ENCODE assay signal across 7 mouse cellular contexts in genomic region chr7:105554212-105554942, GRCm38 (mm10). TPM values are rescaled to one million over a fixed set of nuclear protein-coding genes. Genes with fewer than 3 reads are reported as not detected.
A peak's percentile ranks its signal among the peaks of the same experiment; 100 is the strongest.
DNase-seq lines count a peak whose midpoint lies in the region; ATAC-seq lines count a peak whose summit lies in the region.

Smpd1 (plus strand) TSS chr7:105554360.

- H3K27ac ChIP-seq in embryonic facial prominence, embryonic 10.5 days (replicated peaks) = peak within 1 kb of the TSS; percentile 84
- no peak within 1 kb of the TSS for H3K27ac ChIP-seq in limb, embryonic 11.5 days (replicated peaks; ENCODE audit: low read depth, low read length)
- H3K27ac ChIP-seq in midbrain, embryonic 14.5 days (replicated peaks; ENCODE audit: low read depth, low read length) = peak within 1 kb of the TSS; percentile 79

- peak within 1 kb of the TSS; percentile 73 for H3K4me2 ChIP-seq in limb, embryonic 11.5 days (ENCODE audit: low read depth, severe bottlenecking)
- H3K4me2 ChIP-seq in midbrain, embryonic 14.5 days (ENCODE audit: low read length) = peak within 1 kb of the TSS; percentile 65

- H3K27me3 ChIP-seq in embryonic facial prominence, embryonic 10.5 days (replicated peaks; ENCODE audit: low read depth, poor library complexity, severe bottlenecking) = no peaks in the 10 kb centered on the region
- no peaks in the 10 kb centered on the region for H3K27me3 ChIP-seq in limb, embryonic 11.5 days (ENCODE audit: control insufficient read depth, insufficient read depth, low read length)
- H3K27me3 ChIP-seq in midbrain, embryonic 14.5 days (ENCODE audit: control insufficient read depth, insufficient read depth, low read length) = no peaks in the 10 kb centered on the region

- H3K9me3 ChIP-seq in embryonic facial prominence, embryonic 10.5 days = no peaks in the 10 kb centered on the region
- no peaks in the 10 kb centered on the region for H3K9me3 ChIP-seq in limb, embryonic 11.5 days (ENCODE audit: control insufficient read depth, low read length)
- no peaks in the 10 kb centered on the region for H3K9me3 ChIP-seq in midbrain, embryonic 14.5 days (ENCODE audit: control insufficient read depth, low read length)

- peaks cover 35% of the 10 kb centered on the region for H3K36me3 ChIP-seq in embryonic facial prominence, embryonic 10.5 days (replicated peaks)
- peaks cover 9% of the 10 kb centered on the region for H3K36me3 ChIP-seq in limb, embryonic 11.5 days (ENCODE audit: control insufficient read depth, insufficient read depth, low read length)
- peaks cover 26% of the 10 kb centered on the region for H3K36me3 ChIP-seq in midbrain, embryonic 14.5 days (ENCODE audit: control insufficient read depth, insufficient read depth, low read length)

- 6% methylated on average over 26 of the region's 26 CpGs for WGBS in embryonic facial prominence, embryonic 10.5 days
- WGBS in limb, embryonic 11.5 days = 5% methylated on average over 26 of the region's 26 CpGs
- 3% methylated on average over 26 of the region's 26 CpGs for WGBS in midbrain, embryonic 14.5 days

- peak; percentile 95 for ATAC-seq in granulocyte monocyte progenitor cell, adult 5-6 weeks (replicated peaks; ENCODE audit: poor library complexity, severe bottlenecking)
- peak; percentile 89 for ATAC-seq in limb, embryonic 11.5 days (ENCODE audit: insufficient number of reproducible peaks, low FRiP score, low TSS enrichment, low read depth)
- peak; percentile 93 for ATAC-seq in midbrain, embryonic 14.5 days (ENCODE audit: low FRiP score, low TSS enrichment)

- DNase-seq in adrenal gland, postnatal 10 days = peak; percentile 92
- peak; percentile 91 for DNase-seq in embryonic facial prominence, embryonic 10.5 days (ENCODE audit: low spot score)
- DNase-seq in kidney, adult 18-20 months = peak; percentile 91
- peak; percentile 85 for DNase-seq in limb, embryonic 11.5 days (ENCODE audit: low spot score)
- peak; percentile 95 for DNase-seq in midbrain, embryonic 14.5 days
- DNase-seq in spleen, adult 18-20 months = peak; percentile 82 to 84

- H3K4me1 ChIP-seq in embryonic facial prominence, embryonic 10.5 days = peaks cover 26% of the 10 kb centered on the region
- 0 out of 2 replicates have a peak, but pooled peaks cover 3% of the 10 kb centered on the region for H3K4me1 ChIP-seq in limb, embryonic 11.5 days (ENCODE audit: control insufficient read depth, insufficient read depth, low read length)
- peaks cover 22% of the 10 kb centered on the region for H3K4me1 ChIP-seq in midbrain, embryonic 14.5 days (ENCODE audit: control insufficient read depth, insufficient read depth, low read length)

- H3K4me3 ChIP-seq in embryonic facial prominence, embryonic 10.5 days = peak within 1 kb of the TSS; percentile 68
- peak within 1 kb of the TSS; percentile 48 for H3K4me3 ChIP-seq in limb, embryonic 11.5 days (ENCODE audit: low read depth, low read length)
- H3K4me3 ChIP-seq in midbrain, embryonic 14.5 days (replicated peaks; ENCODE audit: low read depth, low read length) = peak within 1 kb of the TSS; percentile 75

- H3K9ac ChIP-seq in limb, embryonic 11.5 days (ENCODE audit: low read length) = peak within 1 kb of the TSS; percentile 42
- H3K9ac ChIP-seq in midbrain, embryonic 14.5 days (replicated peaks; ENCODE audit: low read length) = peak within 1 kb of the TSS; percentile 87

RNA-seq across cellular contexts. Expression of gene Smpd1, which starts in this region (rescaled TPM):
- total RNA-seq in adrenal gland, postnatal 10 days (2021) = 10 to 100 TPM; 59.2 to 68.1 TPM
- polyA plus RNA-seq in embryonic facial prominence, embryonic 10.5 days (2016; fragmentation: Nextera tagmentation; extraction: Ambion mirVana) = 30.3 and 33.1 TPM in 2 replicates
- 11.5 and 13.8 TPM in 2 replicates for total RNA-seq in granulocyte monocyte progenitor cell, adult 5-6 weeks (2014; fragmentation: Nextera tagmentation)
- total RNA-seq in granulocyte monocyte progenitor cell, adult 5-6 weeks (2017) = 11.3 and 22.4 TPM in 2 replicates
- polyA plus RNA-seq in limb, embryonic 11.5 days (2014; fragmentation: Nextera tagmentation; extraction: Ambion mirVana) = 31.6 and 32.6 TPM in 2 replicates
- 90.6 and 91.4 TPM in 2 replicates for polyA plus RNA-seq in midbrain, embryonic 14.5 days (2014; fragmentation: Nextera tagmentation; extraction: Ambion mirVana)
